Mouse (Mus musculus) E14TG2a.4 (cell line): ENCODE measurements around the gene Col6a1.

Experiments used
- CTCF ChIP-seq: conservative IDR thresholded peaks from 2 replicates; pipeline ENCODE4 v1.5.1; 2014; ENCODE audit warnings: low read length
- POU5F1 ChIP-seq: IDR thresholded peaks from 2 replicates; pipeline ENCODE4 v1.6.1; 2014; ENCODE audit warnings: low read length, borderline replicate concordance

DNA sequence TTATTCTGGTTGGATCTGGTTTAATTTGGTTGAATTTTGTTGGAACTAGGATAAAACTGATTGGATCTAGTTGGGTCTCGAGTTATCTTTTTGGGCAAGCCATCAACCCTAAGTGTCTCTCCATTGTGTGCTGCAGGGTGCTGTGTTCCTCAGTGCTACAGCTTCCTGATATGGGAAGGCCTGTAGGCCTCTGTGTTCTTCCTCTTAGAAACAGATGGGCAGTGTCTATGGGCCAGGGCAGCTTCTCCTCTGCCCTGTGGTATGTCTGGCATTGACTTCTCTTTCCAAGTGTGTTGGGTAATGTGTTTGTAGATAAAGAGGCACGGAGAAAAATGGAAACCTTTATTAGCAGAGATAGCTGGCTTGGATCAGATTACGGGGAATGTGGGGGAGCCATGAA, 17.5 kb downstream of the Col6a1 start:
- no peak for TF ChIP-seq CTCF
- TF ChIP-seq POU5F1, result no peak
